Mouse (Mus musculus) midbrain, embryonic 11.5 days (tissue): ENCODE data around the gene Slc20a1. TPM values are rescaled to one million over a fixed set of nuclear protein-coding genes. Genes with fewer than 3 reads are reported as not detected.

Source experiments
- ATAC-seq: fragments of 200-750 bp; cut with Nextera tagmentation; 2 replicates; pipeline ENCODE4 v1.8.0; 2017; ENCODE audit warnings: moderate TSS enrichment, moderate library complexity; ENCODE audit not compliant: low FRiP score
- DNase-seq: peaks from one replicate; pipeline ENCODE4 v3.0.0; 2015; ENCODE audit warnings: low spot score; ENCODE audit errors: missing footprints
- H3K27ac ChIP-seq: fragments of 300-500 bp; sonication (generic); 2 replicates; pipeline ENCODE4 v1.5.1; 2014; ENCODE audit warnings: low read depth, low read length
- H3K27me3 ChIP-seq: fragments of 300-500 bp; sonication (generic); 2 replicates; pipeline ENCODE4 v1.6.1; 2014; ENCODE audit warnings: mild to moderate bottlenecking, low read length, moderate library complexity, mixed read lengths; ENCODE audit not compliant: control insufficient read depth, insufficient read depth
- H3K36me3 ChIP-seq: fragments of 300-500 bp; sonication (generic); 2 replicates; pipeline ENCODE4 v1.6.1; 2014; ENCODE audit warnings: mild to moderate bottlenecking, low read length, moderate library complexity, mixed read lengths; ENCODE audit not compliant: control insufficient read depth, insufficient read depth
- H3K4me1 ChIP-seq: fragments of 300-500 bp; sonication (generic); 2 replicates; pipeline ENCODE4 v1.6.1; 2014; ENCODE audit warnings: low read length; ENCODE audit not compliant: control insufficient read depth, insufficient read depth
- H3K4me2 ChIP-seq: fragments of 300-500 bp; sonication (generic); 2 replicates; pipeline ENCODE4 v1.6.1; 2014; ENCODE audit warnings: mild to moderate bottlenecking, moderate library complexity
- H3K4me3 ChIP-seq: fragments of 300-500 bp; sonication (generic); 2 replicates; pipeline ENCODE4 v1.5.1; 2014; ENCODE audit warnings: low read depth, low read length
- H3K9ac ChIP-seq: fragments of 300-500 bp; sonication (generic); 2 replicates; pipeline ENCODE4 v1.6.1; 2014; ENCODE audit warnings: low read length
- H3K9me3 ChIP-seq: fragments of 300-500 bp; sonication (generic); 2 replicates; pipeline ENCODE4 v1.6.1; 2016; ENCODE audit warnings: low read length; ENCODE audit not compliant: control insufficient read depth
- WGBS: fragments of 180-500 bp; shearing (Covaris S2); extraction: QIAGEN DNeasy Blood & Tissue Kit; methylation state at CpG from one replicate; pipeline ENCODE4 v1.1.7; 2014; 5-methylcytosine and 5-hydroxymethylcytosine counted together
- polyA plus RNA-seq: library from polyadenylated mRNA; unstranded; fragments of >200 nt; fragmentation: Nextera tagmentation; extraction: Ambion mirVana; gene quantifications from 2 replicates; pipeline ENCODE4 v1.2.1, GENCODE M21; 2014

Gene Slc20a1
- polyA plus RNA-seq, 1 experiment from 2014 or later, result 62.5 TPM

DNA sequence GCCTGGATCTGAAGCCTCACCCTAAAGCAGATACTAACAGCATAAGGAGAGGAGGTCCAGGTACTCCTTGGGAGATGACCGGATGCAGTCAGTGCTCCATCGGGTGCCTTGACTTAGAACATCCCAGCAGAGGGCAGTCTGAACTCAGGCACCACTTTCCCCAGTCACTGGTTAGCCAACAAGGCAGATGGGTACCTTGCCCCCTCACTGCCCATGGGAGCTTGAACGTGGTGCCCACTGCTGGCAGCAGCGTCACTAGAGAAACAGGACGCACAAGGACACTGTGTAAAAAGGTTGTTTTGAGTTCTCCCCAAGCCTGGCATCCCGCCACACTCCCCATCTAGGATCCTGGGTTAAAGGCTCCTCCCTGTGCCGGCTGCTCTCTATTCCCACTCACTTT, 24.1 kb upstream of the Slc20a1 start:
- Histone ChIP-seq H3K27ac (no peak overlapping the region), H3K27me3 (no peaks in the 10 kb centered on the region), H3K9me3 (no peaks in the 10 kb centered on the region), H3K4me1 (no peaks in the 10 kb centered on the region), H3K4me2 (no peak overlapping the region), H3K9ac (no peak overlapping the region), H3K36me3 (no peaks in the 10 kb centered on the region), H3K4me3 (no peak overlapping the region)
- ATAC-seq (no peak), DNase-seq (no peak)
- 49% methylated on average over 7 of the region's 7 CpGs for WGBS

DNA sequence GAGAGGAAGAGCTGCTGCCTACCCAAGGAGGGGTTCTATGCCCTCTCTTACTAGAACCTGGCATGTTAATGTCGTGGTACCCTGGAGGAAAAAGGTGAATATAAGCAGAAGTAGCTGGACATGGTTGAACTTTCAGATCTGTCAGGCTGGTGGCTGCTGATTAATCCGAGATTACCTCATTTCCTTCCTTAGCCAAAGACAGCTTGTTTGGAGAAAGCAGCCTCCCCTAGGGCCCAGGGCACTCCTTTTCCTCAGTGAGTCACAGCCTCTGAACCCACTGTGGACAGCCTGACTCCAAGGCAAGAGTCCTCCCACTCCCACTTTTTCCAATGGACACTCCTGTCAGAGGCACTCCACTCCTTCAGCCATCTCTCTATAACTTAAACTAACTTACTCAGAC, 22.9 kb upstream of the Slc20a1 start:
- Histone ChIP-seq H3K27ac (no peak overlapping the region), H3K9me3 (no peaks in the 10 kb centered on the region), H3K4me1 (no peaks in the 10 kb centered on the region), H3K9ac (no peak overlapping the region), H3K4me3 (no peak overlapping the region), H3K36me3 (no peaks in the 10 kb centered on the region), H3K27me3 (no peaks in the 10 kb centered on the region), H3K4me2 (no peak overlapping the region)
- DNase-seq (no peak), ATAC-seq (no peak)
- 86% methylated on average over 2 of the region's 2 CpGs for WGBS

GRCm38 (mm10) chr2:129176676-129177420, 21.7 kb upstream of the Slc20a1 start:
- no peak overlapping the region for H3K9ac ChIP-seq
- DNase-seq, result no peak
- no peaks in the 10 kb centered on the region for H3K4me1 ChIP-seq
- no peaks in the 10 kb centered on the region for H3K36me3 ChIP-seq
- no peak overlapping the region for H3K27ac ChIP-seq
- ATAC-seq, result no peak
- no peak overlapping the region for H3K4me2 ChIP-seq
- no peaks in the 10 kb centered on the region for H3K27me3 ChIP-seq
- 60% methylated on average over 12 of the region's 12 CpGs for WGBS
- H3K9me3 ChIP-seq, result no peaks in the 10 kb centered on the region
- H3K4me3 ChIP-seq, result no peak overlapping the region

DNA sequence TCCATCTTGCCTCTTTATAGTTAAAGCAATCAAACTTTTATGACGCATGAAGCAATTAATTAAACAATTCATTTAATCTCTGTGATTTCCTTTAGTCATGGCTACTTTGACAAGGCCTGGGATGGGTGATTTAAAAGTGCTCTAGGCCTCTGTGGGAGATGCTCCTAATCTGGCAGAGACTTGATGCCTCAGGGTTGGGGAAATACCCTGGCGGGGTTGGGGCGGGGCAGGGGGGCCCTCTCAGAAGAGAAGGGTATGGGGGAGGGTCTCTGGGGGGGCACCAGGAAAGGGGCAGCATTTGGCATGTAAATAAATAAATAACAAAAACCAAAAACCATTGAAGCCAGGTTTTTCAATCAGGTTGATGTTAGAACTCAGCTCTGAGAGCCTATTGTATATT, 20.9 kb upstream of the Slc20a1 start:
- H3K4me3 ChIP-seq, result no peak overlapping the region
- no peaks in the 10 kb centered on the region for H3K27me3 ChIP-seq
- no peaks in the 10 kb centered on the region for H3K36me3 ChIP-seq
- WGBS, result 55% methylated on average over 3 of the region's 3 CpGs
- no peak overlapping the region for H3K27ac ChIP-seq
- ATAC-seq (no peak), DNase-seq (no peak)
- no peak overlapping the region for H3K9ac ChIP-seq
- no peaks in the 10 kb centered on the region for H3K9me3 ChIP-seq
- no peaks in the 10 kb centered on the region for H3K4me1 ChIP-seq
- H3K4me2 ChIP-seq, result no peak overlapping the region

DNA sequence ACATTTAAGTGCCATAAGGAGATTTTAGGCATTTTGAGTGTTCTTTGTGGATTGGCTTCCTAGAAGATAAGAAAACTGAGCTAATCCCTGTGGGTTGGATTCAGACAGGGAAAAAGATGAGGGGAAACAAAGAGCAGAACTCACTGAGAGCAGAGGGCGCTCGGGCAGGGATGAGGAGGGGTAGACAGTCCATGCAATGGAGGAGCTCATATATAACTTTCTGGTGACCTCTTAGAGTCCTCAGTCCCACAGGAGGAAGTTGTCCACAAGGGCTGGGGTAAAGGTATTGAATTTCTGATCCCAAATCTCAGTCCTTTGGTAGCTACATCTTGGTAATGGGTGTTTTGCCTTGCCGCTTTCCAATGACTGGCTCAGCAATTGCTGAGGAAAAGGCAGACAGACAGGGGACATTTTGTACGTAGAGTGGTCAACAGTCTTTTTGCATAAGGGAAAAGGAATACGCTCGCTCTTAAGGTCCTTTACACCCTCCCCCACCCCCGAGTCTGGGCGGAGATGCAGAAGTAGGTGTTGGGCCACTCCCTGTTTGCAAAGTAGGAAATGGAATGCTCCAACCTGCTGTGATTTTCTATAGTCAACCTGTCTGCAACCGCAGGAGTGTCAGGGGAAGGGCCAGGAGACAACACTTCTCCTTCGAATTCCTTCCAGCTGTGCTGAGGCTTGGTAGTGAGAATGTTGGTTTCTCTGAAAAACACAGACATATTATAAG, 20.2 kb upstream of the Slc20a1 start:
- Histone ChIP-seq H3K27ac (no peak overlapping the region), H3K27me3 (no peaks in the 10 kb centered on the region), H3K36me3 (no peaks in the 10 kb centered on the region), H3K9me3 (no peaks in the 10 kb centered on the region), H3K9ac (no peak overlapping the region), H3K4me1 (no peaks in the 10 kb centered on the region), H3K4me3 (no peak overlapping the region), H3K4me2 (no peak overlapping the region)
- WGBS, result 59% methylated on average over 10 of the region's 10 CpGs
- DNase-seq (no peak), ATAC-seq (no peak)

DNA sequence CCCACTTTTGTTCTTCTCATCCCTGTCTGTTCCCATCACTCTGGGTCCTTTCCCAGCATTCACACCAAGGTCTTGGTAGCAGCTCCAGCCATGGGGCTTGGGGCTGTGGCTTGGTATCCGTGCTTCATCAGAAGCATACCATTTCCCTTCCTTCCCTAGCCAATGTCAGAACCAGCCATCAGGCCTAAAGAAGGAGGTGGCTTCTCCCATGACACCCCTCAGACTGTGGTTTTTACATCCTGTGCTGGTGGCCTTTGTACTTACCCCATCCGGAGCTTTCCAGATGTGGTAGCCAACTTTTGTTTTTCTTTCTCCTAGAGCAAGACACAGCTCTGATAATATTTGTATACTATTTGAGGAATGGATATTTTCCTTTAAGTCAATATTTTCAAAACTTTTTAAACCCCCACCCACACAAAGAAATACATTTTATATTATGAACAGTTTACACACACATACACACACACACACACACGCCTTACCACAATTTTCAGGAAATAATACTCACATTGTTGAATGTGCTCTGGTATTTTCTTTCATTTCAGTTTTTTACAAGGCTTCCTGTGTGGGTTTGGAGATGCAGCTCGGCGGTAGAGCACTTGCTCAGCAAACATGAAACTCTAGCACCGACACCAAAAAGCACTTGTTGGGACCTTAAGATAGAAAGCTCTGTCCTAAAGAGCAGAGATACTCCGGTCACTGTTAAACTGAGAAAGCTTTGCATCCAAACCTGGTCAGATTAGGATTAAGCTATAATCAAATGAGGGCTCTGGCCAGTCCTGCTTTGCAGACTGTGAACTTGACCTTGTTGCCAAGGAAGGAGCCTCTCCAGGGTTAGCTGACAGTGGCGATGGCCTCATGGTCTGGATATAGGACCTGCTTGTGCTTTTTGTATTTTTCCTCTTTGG, 18.4 kb upstream of the Slc20a1 start:
- Histone ChIP-seq H3K27ac (no peak overlapping the region), H3K9ac (no peak overlapping the region), H3K4me3 (no peak overlapping the region), H3K27me3 (no peaks in the 10 kb centered on the region), H3K9me3 (no peaks in the 10 kb centered on the region), H3K4me1 (no peaks in the 10 kb centered on the region), H3K4me2 (no peak overlapping the region), H3K36me3 (no peaks in the 10 kb centered on the region)
- WGBS, result 86% methylated on average over 8 of the region's 8 CpGs
- no peak for DNase-seq
- ATAC-seq, result no peak

DNA sequence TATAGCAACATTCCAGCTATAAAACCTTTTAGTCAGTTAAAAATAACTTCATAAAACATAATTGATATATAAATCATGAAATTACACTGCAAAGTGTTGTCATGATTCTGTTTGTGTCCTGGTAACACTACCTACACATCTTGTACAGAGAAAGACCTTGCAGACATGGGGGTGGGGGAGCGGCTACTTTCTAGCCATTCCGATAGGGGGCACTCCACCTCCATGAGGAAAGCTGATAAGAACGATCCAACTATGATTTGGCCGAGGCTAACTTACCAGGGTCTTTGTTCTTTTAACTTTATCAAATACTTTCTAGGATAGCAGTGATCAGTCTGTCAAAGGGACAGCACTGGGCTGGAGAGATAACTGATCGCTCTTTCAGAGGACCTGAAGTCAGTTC, 17.1 kb upstream of the Slc20a1 start:
- no peak overlapping the region for H3K9ac ChIP-seq
- no peaks in the 10 kb centered on the region for H3K4me1 ChIP-seq
- ATAC-seq, result no peak
- 90% methylated on average over 5 of the region's 5 CpGs for WGBS
- H3K36me3 ChIP-seq, result no peaks in the 10 kb centered on the region
- DNase-seq, result no peak
- H3K27ac ChIP-seq, result no peak overlapping the region
- no peaks in the 10 kb centered on the region for H3K27me3 ChIP-seq
- H3K4me3 ChIP-seq, result no peak overlapping the region
- no peaks in the 10 kb centered on the region for H3K9me3 ChIP-seq
- no peak overlapping the region for H3K4me2 ChIP-seq

DNA sequence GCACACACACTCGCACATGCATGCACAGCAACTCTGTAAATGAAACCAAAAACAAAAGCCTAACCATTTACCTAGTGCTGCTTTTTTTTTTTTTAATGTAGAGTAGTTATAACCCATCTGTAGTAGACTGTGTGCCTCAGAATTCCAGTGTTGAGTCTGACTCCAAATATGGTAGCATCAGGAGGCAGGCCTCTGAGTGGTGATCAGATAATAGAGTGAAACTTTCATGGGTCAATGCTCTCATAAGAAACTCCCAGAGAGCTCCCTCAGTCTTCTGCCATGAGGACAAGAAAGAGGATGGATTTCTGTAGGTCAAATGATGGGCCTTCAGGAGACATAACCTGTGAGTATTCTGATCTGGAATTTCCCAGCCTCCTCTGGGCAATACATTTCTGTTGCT, 16.2 kb upstream of the Slc20a1 start:
- H3K4me3 ChIP-seq, result no peak overlapping the region
- no peaks in the 10 kb centered on the region for H3K9me3 ChIP-seq
- ATAC-seq (no peak), DNase-seq (no peak)
- no peaks in the 10 kb centered on the region for H3K27me3 ChIP-seq
- H3K27ac ChIP-seq, result no peak overlapping the region
- H3K4me2 ChIP-seq, result no peak overlapping the region
- WGBS, result 100% methylated on average over 1 of the region's 1 CpGs
- no peaks in the 10 kb centered on the region for H3K36me3 ChIP-seq
- no peaks in the 10 kb centered on the region for H3K4me1 ChIP-seq
- no peak overlapping the region for H3K9ac ChIP-seq

GRCm38 (mm10) chr2:129183561-129184031, 15.0 kb upstream of the Slc20a1 start:
- H3K9me3 ChIP-seq, result no peaks in the 10 kb centered on the region
- no peaks in the 10 kb centered on the region for H3K27me3 ChIP-seq
- H3K27ac ChIP-seq, result no peak overlapping the region
- no peak for DNase-seq
- no peak overlapping the region for H3K9ac ChIP-seq
- H3K4me2 ChIP-seq, result no peak overlapping the region
- no peak for ATAC-seq
- no peaks in the 10 kb centered on the region for H3K4me1 ChIP-seq
- H3K4me3 ChIP-seq, result no peak overlapping the region
- WGBS, result 80% methylated on average over 14 of the region's 14 CpGs
- H3K36me3 ChIP-seq, result no peaks in the 10 kb centered on the region
